Mouse (Mus musculus): Measurements from ENCODE around the gene Tpcn2. TPM values are rescaled to one million over a fixed set of nuclear protein-coding genes. Genes with fewer than 3 reads are reported as not detected.

Gene Tpcn2
- total and polyA plus RNA-seq, 3 experiments: 1.9 to 7.9 (median 3.0) TPM

DNA sequence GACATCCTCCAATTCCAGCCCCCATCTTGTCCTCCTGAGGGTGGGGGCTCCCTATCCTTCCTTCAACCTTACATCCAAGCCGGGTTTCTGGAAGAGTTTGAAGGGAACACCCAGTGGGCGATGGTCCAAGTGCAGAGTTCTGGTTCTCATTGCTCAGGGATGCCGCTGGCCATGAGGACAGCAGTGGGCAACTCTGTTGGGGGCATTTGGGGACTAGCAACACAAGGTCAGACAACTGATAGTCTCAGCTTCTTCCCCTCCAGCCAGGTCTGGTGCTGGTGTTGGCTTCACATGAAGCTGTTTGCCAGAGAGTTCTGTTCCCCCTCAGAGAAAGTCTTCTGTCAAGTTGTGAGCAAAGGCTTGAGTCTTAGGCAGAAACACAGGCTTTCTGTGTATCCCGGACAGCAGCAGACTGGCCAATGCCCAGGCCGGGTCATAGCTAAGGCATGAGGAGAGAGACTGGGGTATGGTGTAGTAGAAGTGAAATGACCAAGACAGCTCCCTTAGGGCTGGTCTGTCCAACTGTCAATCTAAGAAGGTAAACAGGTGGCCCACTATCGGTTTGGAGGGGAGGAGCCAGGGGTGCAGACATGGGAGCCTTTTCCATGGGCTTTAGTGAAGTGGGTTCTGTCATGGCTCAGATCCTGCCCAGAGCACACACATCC is 17.7 kb upstream of the Tpcn2 start:
- WGBS: 69% methylated on average over 6 of the region's 6 CpGs
- no peaks in the 10 kb centered on the region for H3K27me3 ChIP-seq (ENCODE audit: control insufficient read depth, insufficient read depth, low read length)
- intact Hi-C loops (cut with DNase I): no loop called here
- DNase-seq: peak; percentile 53 to 69
- H3K79me2 ChIP-seq (replicated peaks; ENCODE audit: control insufficient read depth, insufficient read depth, low read length): no peaks in the 10 kb centered on the region
- no peaks in the 10 kb centered on the region; the same call in 1 of the 2 replicates for H3K4me1 ChIP-seq (ENCODE audit: control insufficient read depth, insufficient read depth, low read length)
- no peaks in the 10 kb centered on the region for H3K36me3 ChIP-seq (ENCODE audit: control insufficient read depth, insufficient read depth, low read length)
- H3K9ac ChIP-seq (ENCODE audit: low read depth, low read length): peak overlapping the region; percentile 54
- no peak for TF ChIP-seq EP300 (IDR thresholded peaks at IDR 0.05; ENCODE audit: insufficient read depth, low read depth, low read length)
- TF ChIP-seq POLR2A (IDR thresholded peaks at IDR 0.05; ENCODE audit: insufficient read depth, low read depth, low read length): no peak
- no peak for TF ChIP-seq CTCF (IDR thresholded peaks at IDR 0.05)
- H3K4me3 ChIP-seq: peak overlapping the region; percentile 36
- peak overlapping the region; percentile 79 for H3K27ac ChIP-seq

- Histone ChIP-seq H3K4me1 (ENCODE audit: control insufficient read depth, insufficient read depth, low read length) (no peaks in the 10 kb centered on the region; the same call in 1 of the 2 replicates), H3K4me3 (peak overlapping the region; percentile 36), H3K79me2 (replicated peaks; ENCODE audit: control insufficient read depth, insufficient read depth, low read length) (no peaks in the 10 kb centered on the region), H3K36me3 (ENCODE audit: control insufficient read depth, insufficient read depth, low read length) (no peaks in the 10 kb centered on the region), H3K27ac (peak overlapping the region; percentile 79), H3K9ac (ENCODE audit: low read depth, low read length) (peak overlapping the region; percentile 54), H3K27me3 (ENCODE audit: control insufficient read depth, insufficient read depth, low read length) (no peaks in the 10 kb centered on the region)
- TF ChIP-seq CTCF (IDR thresholded peaks at IDR 0.05) (no peak), EP300 (IDR thresholded peaks at IDR 0.05; ENCODE audit: insufficient read depth, low read depth, low read length) (no peak), POLR2A (IDR thresholded peaks at IDR 0.05; ENCODE audit: insufficient read depth, low read depth, low read length) (no peak)
- DNase-seq: no peak
- intact Hi-C loops (cut with DNase I): no loop called here
Measured at GRCm38 (mm10) chr7:145301008-145301340, 17.2 kb upstream of the Tpcn2 start.

GRCm38 (mm10) chr7:145300321-145301007 is 16.7 kb upstream of the Tpcn2 start, which contains the start of gene Mrgprf:
Mrgprf (plus strand) TSS chr7:145300828.
- peak within 1 kb of the TSS; percentile 54 for H3K9ac ChIP-seq (ENCODE audit: low read depth, low read length)
- TF ChIP-seq POLR2A (IDR thresholded peaks at IDR 0.05; ENCODE audit: insufficient read depth, low read depth, low read length): peak; percentile 57; the same call in 1 of the 2 replicates
- 0 out of 2 replicates have a peak, but pooled peaks have one; percentile 23 for TF ChIP-seq EP300 (IDR thresholded peaks at IDR 0.05; ENCODE audit: insufficient read depth, low read depth, low read length)
- peak; percentile 51 for TF ChIP-seq CTCF (IDR thresholded peaks at IDR 0.05)
- no peaks in the 10 kb centered on the region for H3K36me3 ChIP-seq (ENCODE audit: control insufficient read depth, insufficient read depth, low read length)
- H3K4me3 ChIP-seq: peak within 1 kb of the TSS; percentile 36
- no peaks in the 10 kb centered on the region for H3K79me2 ChIP-seq (replicated peaks; ENCODE audit: control insufficient read depth, insufficient read depth, low read length)
- no peaks in the 10 kb centered on the region for H3K27me3 ChIP-seq (ENCODE audit: control insufficient read depth, insufficient read depth, low read length)
- peak; percentile 82 to 87 for DNase-seq
- no peaks in the 10 kb centered on the region; the same call in 1 of the 2 replicates for H3K4me1 ChIP-seq (ENCODE audit: control insufficient read depth, insufficient read depth, low read length)
- H3K27ac ChIP-seq: peak within 1 kb of the TSS; percentile 79
- intact Hi-C loops (cut with DNase I): no loop called here
- WGBS: 26% methylated on average over 13 of the region's 13 CpGs

DNA sequence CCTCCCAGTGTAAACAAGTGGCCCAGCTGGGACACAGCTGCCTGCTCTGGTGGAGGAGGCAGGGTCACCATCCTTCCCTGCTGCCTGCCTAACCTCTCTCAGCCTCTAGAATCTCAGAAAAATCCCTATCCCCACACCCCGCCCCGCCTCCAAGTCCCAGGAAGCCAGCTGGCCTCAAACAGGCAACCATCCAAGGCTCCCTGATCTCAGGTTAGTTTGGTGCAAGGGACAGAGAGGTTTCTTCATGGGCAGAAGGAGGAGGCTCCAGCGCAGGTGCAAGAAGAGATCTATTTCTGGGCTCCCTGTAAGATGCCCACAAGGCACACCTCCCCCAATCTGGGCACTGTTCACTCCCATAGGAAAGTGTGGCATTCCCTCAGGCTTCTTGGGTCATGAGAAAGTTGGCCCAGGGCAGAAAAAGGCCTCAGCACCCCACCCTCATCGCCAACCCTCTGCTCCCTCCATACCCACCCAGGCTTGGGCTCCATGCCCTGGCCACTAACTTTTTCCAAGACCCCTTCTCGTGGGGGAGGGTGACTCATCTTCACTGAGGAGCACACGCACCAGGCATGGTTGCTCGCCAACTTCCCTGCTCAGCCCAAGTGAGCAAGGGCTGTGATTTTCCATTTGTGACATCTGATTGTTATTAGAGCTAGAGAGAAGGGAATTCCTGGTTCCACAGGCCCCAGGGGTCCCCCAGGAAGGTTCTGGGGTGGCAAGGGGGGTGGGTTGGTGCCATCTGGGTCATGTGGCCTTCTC is 15.9 kb upstream of the Tpcn2 start:
- peak; percentile 67 for DNase-seq
- Histone ChIP-seq H3K79me2 (replicated peaks; ENCODE audit: control insufficient read depth, insufficient read depth, low read length) (no peaks in the 10 kb centered on the region), H3K4me1 (ENCODE audit: control insufficient read depth, insufficient read depth, low read length) (no peaks in the 10 kb centered on the region; the same call in 1 of the 2 replicates), H3K9ac (ENCODE audit: low read depth, low read length) (no peak overlapping the region), H3K36me3 (ENCODE audit: control insufficient read depth, insufficient read depth, low read length) (no peaks in the 10 kb centered on the region), H3K27me3 (ENCODE audit: control insufficient read depth, insufficient read depth, low read length) (no peaks in the 10 kb centered on the region), H3K27ac (peak overlapping the region; percentile 75), H3K4me3 (no peak overlapping the region)
- TF ChIP-seq EP300 (IDR thresholded peaks at IDR 0.05; ENCODE audit: insufficient read depth, low read depth, low read length) (no peak), POLR2A (IDR thresholded peaks at IDR 0.05; ENCODE audit: insufficient read depth, low read depth, low read length) (no peak), CTCF (IDR thresholded peaks at IDR 0.05) (no peak)
- 54% methylated on average over 7 of the region's 7 CpGs for WGBS
- intact Hi-C loops (cut with DNase I): no loop called here

- Histone ChIP-seq H3K4me3 (no peak overlapping the region), H3K27ac (peak overlapping the region; percentile 52), H3K79me2 (replicated peaks; ENCODE audit: control insufficient read depth, insufficient read depth, low read length) (no peaks in the 10 kb centered on the region), H3K9ac (ENCODE audit: low read depth, low read length) (no peak overlapping the region), H3K27me3 (ENCODE audit: control insufficient read depth, insufficient read depth, low read length) (no peaks in the 10 kb centered on the region), H3K4me1 (ENCODE audit: control insufficient read depth, insufficient read depth, low read length) (no peaks in the 10 kb centered on the region; the same call in 1 of the 2 replicates), H3K36me3 (ENCODE audit: control insufficient read depth, insufficient read depth, low read length) (no peaks in the 10 kb centered on the region)
- intact Hi-C loops (cut with DNase I): no loop called here
- DNase-seq: peak in 1 of 2 experiments; percentile 31
- TF ChIP-seq EP300 (IDR thresholded peaks at IDR 0.05; ENCODE audit: insufficient read depth, low read depth, low read length) (no peak), CTCF (IDR thresholded peaks at IDR 0.05) (peak; percentile 28; the same call in 1 of the 2 replicates), POLR2A (IDR thresholded peaks at IDR 0.05; ENCODE audit: insufficient read depth, low read depth, low read length) (no peak)
- WGBS: 62% methylated on average over 3 of the region's 3 CpGs
Measured at GRCm38 (mm10) chr7:145298666-145299490, 15.1 kb upstream of the Tpcn2 start.

All from heart, adult 2 months (tissue).